Mouse (Mus musculus) C2C12 (cell line): ENCODE data around the gene Hvcn1.

Source experiments
- CEBPB ChIP-seq: IDR thresholded peaks from one replicate; pipeline ENCODE4 v1.6.1; 2011; ENCODE audit warnings: low read depth, mild to moderate bottlenecking, control low read depth, moderate library complexity
- CTCF ChIP-seq: IDR thresholded peaks from one replicate; pipeline ENCODE4 v1.5.1; 2011; ENCODE audit not compliant: control insufficient read depth, insufficient read depth, insufficient read length
- MAX ChIP-seq: IDR thresholded peaks from one replicate; pipeline ENCODE4 v1.6.1; 2011; ENCODE audit warnings: mild to moderate bottlenecking, control low read depth
- USF1 ChIP-seq: IDR thresholded peaks from one replicate; pipeline ENCODE4 v1.6.1; 2011; ENCODE audit warnings: low read depth, mild to moderate bottlenecking, control low read depth, moderate library complexity

DNA sequence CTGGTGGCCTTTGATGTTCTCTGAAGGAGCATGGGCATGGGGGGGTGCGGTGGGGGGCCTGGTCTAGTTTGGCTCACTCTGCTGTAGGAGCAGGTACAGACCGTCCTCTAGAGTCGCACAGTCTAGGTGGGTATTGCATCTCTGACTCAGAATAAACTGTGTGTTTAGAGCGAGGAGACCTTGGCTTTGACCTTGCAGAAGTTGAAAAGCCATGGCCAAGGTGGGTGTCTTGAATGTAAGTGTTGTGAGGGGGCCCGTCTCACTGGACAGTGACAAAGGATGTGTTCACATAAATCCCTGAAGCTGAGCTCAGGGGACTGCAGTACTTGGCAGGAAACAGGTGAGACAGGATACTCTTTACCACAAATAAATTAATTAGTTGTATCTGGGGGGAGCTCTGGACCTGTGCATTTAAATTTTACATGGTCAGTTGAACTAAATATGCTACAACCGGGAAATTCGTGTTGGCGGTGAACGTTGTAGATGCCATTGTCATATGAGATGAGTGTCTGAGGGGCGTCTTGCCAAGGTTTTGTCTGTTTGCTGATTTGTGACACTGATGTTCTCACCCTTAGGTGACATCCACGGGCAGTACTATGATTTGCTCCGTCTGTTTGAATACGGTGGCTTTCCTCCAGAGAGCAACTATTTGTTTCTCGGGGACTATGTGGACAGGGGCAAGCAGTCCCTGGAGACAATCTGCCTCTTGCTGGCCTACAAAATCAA lies 38.1 kb upstream of the Hvcn1 start:
- TF ChIP-seq CTCF: no peak
- TF ChIP-seq USF1: no peak
- no peak for TF ChIP-seq MAX
- TF ChIP-seq CEBPB: no peak
